Mouse (Mus musculus) testis, postnatal 10 days (tissue): ENCODE results near the gene Mylk2.

Experiments
- DNase-seq: peaks from one replicate; pipeline ENCODE4 v3.0.0; 2021; ENCODE audit warnings: low spot score

Mylk2 gene

GRCm38 (mm10) chr2:152914310-152915120, 3.4 kb downstream of the Mylk2 start:
- DNase-seq: peak; percentile 91

- no peak for DNase-seq
Observed at GRCm38 (mm10) chr2:152915453-152915852, 4.3 kb downstream of the Mylk2 start.

- DNase-seq: no peak
Observed at GRCm38 (mm10) chr2:152916111-152916510, 5.0 kb downstream of the Mylk2 start.

- no peak for DNase-seq
Observed at GRCm38 (mm10) chr2:152917671-152918070, 6.5 kb downstream of the Mylk2 start.

- DNase-seq: peak; percentile 50
Observed at GRCm38 (mm10) chr2:152922376-152922775, 11.2 kb downstream of the Mylk2 start.

GRCm38 (mm10) chr2:152923621-152924020, 12.5 kb downstream of the Mylk2 start:
- no peak for DNase-seq

GRCm38 (mm10) chr2:152924128-152924527, 13.0 kb downstream of the Mylk2 start:
- DNase-seq: no peak

- DNase-seq: no peak
Observed at GRCm38 (mm10) chr2:152924543-152924942, 13.4 kb downstream of the Mylk2 start.

- peak; percentile 81 for DNase-seq
Observed at GRCm38 (mm10) chr2:152925189-152925872, 14.2 kb downstream of the Mylk2 start.

- DNase-seq: no peak
Observed at GRCm38 (mm10) chr2:152926896-152927295, 15.7 kb downstream of the Mylk2 start.

GRCm38 (mm10) chr2:152927371-152927770, 16.2 kb downstream of the Mylk2 start:
- no peak for DNase-seq

GRCm38 (mm10) chr2:152928219-152928987, 17.3 kb downstream of the Mylk2 start:
- no peak for DNase-seq

- no peak for DNase-seq
Observed at GRCm38 (mm10) chr2:152928988-152929370, 17.8 kb downstream of the Mylk2 start.

- no peak for DNase-seq
Observed at GRCm38 (mm10) chr2:152930276-152930675, 19.1 kb downstream of the Mylk2 start.

- DNase-seq: no peak
Observed at GRCm38 (mm10) chr2:152931456-152932160, 20.5 kb downstream of the Mylk2 start.

- peak; percentile 73 for DNase-seq
Observed at GRCm38 (mm10) chr2:152933048-152933447, 21.9 kb downstream of the Mylk2 start, which contains the start of gene Foxs1. TSS of gene Foxs1 (minus strand) at chr2:152933208.

GRCm38 (mm10) chr2:152933614-152934013, 22.5 kb downstream of the Mylk2 start:
- peak; percentile 82 for DNase-seq

GRCm38 (mm10) chr2:152939846-152940245, 28.7 kb downstream of the Mylk2 start:
- DNase-seq: peak; percentile 89

GRCm38 (mm10) chr2:152941106-152941505, 30.0 kb downstream of the Mylk2 start:
- DNase-seq: peak; percentile 63

GRCm38 (mm10) chr2:152941776-152942175, 30.6 kb downstream of the Mylk2 start:
- DNase-seq: peak; percentile 35

- DNase-seq: peak; percentile 52
Observed at GRCm38 (mm10) chr2:152942898-152943515, 31.9 kb downstream of the Mylk2 start.
